Mouse (Mus musculus) forebrain, postnatal 0 days (tissue): Measurements from ENCODE around the gene Pon3. TPM values are rescaled to one million over a fixed set of nuclear protein-coding genes. Genes with fewer than 3 reads are reported as not detected.

Source experiments
- ATAC-seq: fragments of 200-750 bp; cut with Nextera tagmentation; 2 replicates; pipeline ENCODE4 v1.8.0; 2017; ENCODE audit warnings: mild to moderate bottlenecking, moderate library complexity
- DNase-seq: peaks from one replicate; pipeline ENCODE4 v3.0.0-alpha.2; 2015
- H3K27ac ChIP-seq: fragments of 300-500 bp; sonication (generic); 2 replicates; pipeline ENCODE4 v1.5.1; 2014; ENCODE audit warnings: low read depth, mild to moderate bottlenecking, antibody characterized with exemption, low read length, moderate library complexity, mixed read lengths
- H3K27me3 ChIP-seq: fragments of 300-500 bp; sonication (generic); 2 replicates; pipeline ENCODE4 v1.6.1; 2014; ENCODE audit warnings: mild to moderate bottlenecking, low read length, mixed read lengths; ENCODE audit not compliant: insufficient read depth
- H3K36me3 ChIP-seq: fragments of 300-500 bp; sonication (generic); 2 replicates; pipeline ENCODE4 v1.6.1; 2014; ENCODE audit warnings: mild to moderate bottlenecking, moderate library complexity; ENCODE audit not compliant: insufficient read depth
- H3K4me1 ChIP-seq: fragments of 300-500 bp; sonication (generic); 2 replicates; pipeline ENCODE4 v1.6.1; 2014; ENCODE audit warnings: antibody characterized with exemption; ENCODE audit not compliant: insufficient read depth
- H3K4me2 ChIP-seq: fragments of 300-500 bp; sonication (generic); 2 replicates; pipeline ENCODE4 v1.6.1; 2014; ENCODE audit warnings: low read depth, mild to moderate bottlenecking, moderate library complexity
- H3K4me3 ChIP-seq: fragments of 300-500 bp; sonication (generic); 2 replicates; pipeline ENCODE4 v1.5.1; 2014; ENCODE audit warnings: low read depth, low read length, mixed read lengths
- H3K9ac ChIP-seq: fragments of 300-500 bp; sonication (generic); 2 replicates; pipeline ENCODE4 v1.6.1; 2014; ENCODE audit warnings: mild to moderate bottlenecking
- H3K9me3 ChIP-seq: fragments of 300-500 bp; sonication (generic); 2 replicates; pipeline ENCODE4 v1.6.1; 2016; ENCODE audit warnings: low read length
- CTCF ChIP-seq: sonication (generic); IDR thresholded peaks from 2 replicates; pipeline ENCODE4 v1.5.1; 2016; ENCODE audit warnings: antibody characterized with exemption, control low read depth, low read depth
- WGBS: fragments of 180-500 bp; shearing (Covaris S2); extraction: QIAGEN DNeasy Blood & Tissue Kit; methylation state at CpG from one replicate; pipeline ENCODE4 v1.1.7; 2014; 5-methylcytosine and 5-hydroxymethylcytosine counted together
- polyA plus RNA-seq: library from polyadenylated mRNA; unstranded; fragments of >200 nt; fragmentation: Nextera tagmentation; extraction: Ambion mirVana; gene quantifications from 2 replicates; pipeline ENCODE4 v1.2.1, GENCODE M21; 2015
- total RNA-seq: library from RNA; depleted of rRNA; stranded (reverse); fragments of >200 nt; gene quantifications from 2 replicates; pipeline ENCODE4 v1.2.3, GENCODE M21; 2014

Pon3 gene
- total and polyA plus RNA-seq, 2 experiments from 2014 or later: 3.9 to 4.7 TPM

- no peak overlapping the region for H3K4me3 ChIP-seq
- H3K9me3 ChIP-seq: no peaks in the 10 kb centered on the region
- 89% methylated on average over 7 of the region's 7 CpGs for WGBS
- H3K36me3 ChIP-seq: no peaks in the 10 kb centered on the region
- no peaks in the 10 kb centered on the region; the same call in 1 of the 2 replicates for H3K27me3 ChIP-seq
- no peak overlapping the region for H3K4me2 ChIP-seq
- DNase-seq: no peak
- no peak for TF ChIP-seq CTCF
- no peak for ATAC-seq
- H3K9ac ChIP-seq: no peak overlapping the region
- H3K27ac ChIP-seq: no peak overlapping the region
- no peaks in the 10 kb centered on the region for H3K4me1 ChIP-seq
Observed at GRCm38 (mm10) chr6:5296067-5296466, 40.0 kb upstream of the Pon3 start.

GRCm38 (mm10) chr6:5294659-5295449 is 38.8 kb upstream of the Pon3 start:
- no peaks in the 10 kb centered on the region for H3K36me3 ChIP-seq
- H3K27ac ChIP-seq: no peak overlapping the region
- DNase-seq (no peak), ATAC-seq (no peak)
- TF ChIP-seq CTCF: no peak
- H3K27me3 ChIP-seq: no peaks in the 10 kb centered on the region; the same call in 1 of the 2 replicates
- H3K4me1 ChIP-seq: no peaks in the 10 kb centered on the region
- 95% methylated on average over 16 of the region's 16 CpGs for WGBS
- no peak overlapping the region for H3K9ac ChIP-seq
- H3K4me3 ChIP-seq: no peak overlapping the region
- H3K9me3 ChIP-seq: no peaks in the 10 kb centered on the region
- no peak overlapping the region for H3K4me2 ChIP-seq

- H3K4me2 ChIP-seq: no peak overlapping the region
- ATAC-seq (no peak), DNase-seq (no peak)
- H3K27ac ChIP-seq: no peak overlapping the region
- no peak overlapping the region for H3K4me3 ChIP-seq
- H3K36me3 ChIP-seq: no peaks in the 10 kb centered on the region
- H3K9me3 ChIP-seq: no peaks in the 10 kb centered on the region
- no peak overlapping the region for H3K9ac ChIP-seq
- TF ChIP-seq CTCF: no peak
- H3K27me3 ChIP-seq: no peaks in the 10 kb centered on the region; the same call in 1 of the 2 replicates
- whole genome bisulfite sequencing: 86% methylated on average over 5 of the region's 5 CpGs
- H3K4me1 ChIP-seq: no peaks in the 10 kb centered on the region
Observed at GRCm38 (mm10) chr6:5292841-5293240, 36.8 kb upstream of the Pon3 start.

- no peak for TF ChIP-seq CTCF
- 68% methylated on average over 4 of the region's 4 CpGs for WGBS
- no peak overlapping the region for H3K4me2 ChIP-seq
Observed at GRCm38 (mm10) chr6:5291450-5291849, 35.4 kb upstream of the Pon3 start.

GRCm38 (mm10) chr6:5287919-5288318 is 31.8 kb upstream of the Pon3 start:
- WGBS: 82% methylated on average over 5 of the region's 5 CpGs
- no peaks in the 10 kb centered on the region for H3K9me3 ChIP-seq
- H3K9ac ChIP-seq: no peak overlapping the region
- no peak for ATAC-seq
- no peaks in the 10 kb centered on the region for H3K4me1 ChIP-seq
- no peak for DNase-seq
- TF ChIP-seq CTCF: no peak
- H3K27ac ChIP-seq: no peak overlapping the region
- no peak overlapping the region for H3K4me2 ChIP-seq
- no peak overlapping the region for H3K4me3 ChIP-seq
- no peaks in the 10 kb centered on the region for H3K36me3 ChIP-seq
- no peaks in the 10 kb centered on the region for H3K27me3 ChIP-seq

More at GRCm38 (mm10) chr6:5291450-5291849, 35.4 kb upstream of the Pon3 start:
- no peaks in the 10 kb centered on the region for H3K27me3 ChIP-seq
- no peaks in the 10 kb centered on the region for H3K9me3 ChIP-seq
- ATAC-seq (no peak), DNase-seq (no peak)
- H3K9ac ChIP-seq: no peak overlapping the region
- H3K4me1 ChIP-seq: no peaks in the 10 kb centered on the region
- no peaks in the 10 kb centered on the region for H3K36me3 ChIP-seq
- H3K27ac ChIP-seq: no peak overlapping the region
- no peak overlapping the region for H3K4me3 ChIP-seq

- no peak for ATAC-seq
- Histone ChIP-seq H3K27ac (no peak overlapping the region), H3K4me1 (no peaks in the 10 kb centered on the region), H3K36me3 (no peaks in the 10 kb centered on the region), H3K4me3 (no peak overlapping the region), H3K4me2 (no peak overlapping the region), H3K27me3 (no peaks in the 10 kb centered on the region), H3K9ac (no peak overlapping the region), H3K9me3 (no peaks in the 10 kb centered on the region)
- TF ChIP-seq CTCF: no peak
- WGBS: 92% methylated on average over 2 of the region's 2 CpGs
- DNase-seq: no peak
Observed at GRCm38 (mm10) chr6:5287392-5287791, 31.3 kb upstream of the Pon3 start.

- no peak for DNase-seq
- no peak for ATAC-seq
- no peak overlapping the region for H3K27ac ChIP-seq
- H3K36me3 ChIP-seq: no peaks in the 10 kb centered on the region
- WGBS: 50% methylated on average over 7 of the region's 7 CpGs
- H3K9me3 ChIP-seq: no peaks in the 10 kb centered on the region
- no peak overlapping the region for H3K4me2 ChIP-seq
- TF ChIP-seq CTCF: no peak
- no peaks in the 10 kb centered on the region for H3K4me1 ChIP-seq
- H3K27me3 ChIP-seq: no peaks in the 10 kb centered on the region
- H3K4me3 ChIP-seq: no peak overlapping the region
- H3K9ac ChIP-seq: no peak overlapping the region
Observed at GRCm38 (mm10) chr6:5282418-5282817, 26.3 kb upstream of the Pon3 start.
